10 mouse cellular contexts compared by ENCODE assay signal in genomic region chr11:114065596-114065995, GRCm38 (mm10). TPM values are rescaled to one million over a fixed set of nuclear protein-coding genes. Genes with fewer than 3 reads are reported as not detected.
DNase-seq lines count a peak whose midpoint lies in the region; ATAC-seq and TF ChIP-seq lines count a peak whose summit lies in the region.
"Had no signal": no experiment of that assay in that cellular context is flagged by ENCODE, and none has a peak within 500 bp of the region (broad histone marks: within the 10 kb centered on the region; RNA-seq: fewer than 3 reads in every experiment).

No protein-coding gene starts in this region.

- peaks cover 14% of the 10 kb centered on the region for H3K4me1 ChIP-seq in lung, embryonic 14.5 days (ENCODE audit: insufficient read depth)
- no peaks in the 10 kb centered on the region for H3K4me1 ChIP-seq in lung, adult 2 months (ENCODE audit: control insufficient read depth, insufficient read depth, low read length)
- H3K4me1 ChIP-seq in forebrain, embryonic 15.5 days, result peaks cover 62% of the 10 kb centered on the region
- H3K4me1 ChIP-seq in limb, embryonic 12.5 days (replicated peaks), result peaks cover 58% of the 10 kb centered on the region
- peaks cover 80% of the 10 kb centered on the region for H3K4me1 ChIP-seq in neural tube, embryonic 15.5 days

- H3K27ac ChIP-seq in lung, embryonic 14.5 days (ENCODE audit: low read depth), result no peak overlapping the region
- H3K27ac ChIP-seq in forebrain, embryonic 15.5 days (replicated peaks), result no peak overlapping the region
- H3K27ac ChIP-seq in limb, embryonic 12.5 days, result no peak overlapping the region
- H3K27ac ChIP-seq in neural tube, embryonic 15.5 days (replicated peaks), result no peak overlapping the region

- H3K4me2 ChIP-seq in lung, embryonic 14.5 days, result peak overlapping the region; percentile 96
- H3K4me2 ChIP-seq in forebrain, embryonic 15.5 days (replicated peaks), result peak overlapping the region; percentile 95
- H3K4me2 ChIP-seq in limb, embryonic 12.5 days, result peak overlapping the region; percentile 99
- H3K4me2 ChIP-seq in neural tube, embryonic 15.5 days, result peak overlapping the region; percentile 96

- 2% methylated on average over 19 of the region's 19 CpGs for WGBS in lung, embryonic 14.5 days
- WGBS in lung, adult 2 months, result 3% methylated on average over 19 of the region's 19 CpGs
- 2% methylated on average over 19 of the region's 19 CpGs for WGBS in forebrain, embryonic 15.5 days
- 2% methylated on average over 19 of the region's 19 CpGs for WGBS in limb, embryonic 12.5 days
- WGBS in neural tube, embryonic 15.5 days, result 2% methylated on average over 19 of the region's 19 CpGs

- TF ChIP-seq POLR2A in lung, adult 2 months (IDR thresholded peaks at IDR 0.05; ENCODE audit: borderline replicate concordance, extremely low read depth, low read depth, low read length), result no peak

- no peak for ATAC-seq in lung, embryonic 14.5 days (ENCODE audit: insufficient read depth)
- ATAC-seq in forebrain, embryonic 15.5 days (replicated peaks), result no peak
- ATAC-seq in limb, embryonic 12.5 days (ENCODE audit: insufficient number of reproducible peaks, insufficient read depth, low FRiP score, low TSS enrichment, low read depth), result 0 out of 2 replicates have a peak, but pooled peaks have one; percentile 11
- ATAC-seq in neural tube, embryonic 15.5 days (ENCODE audit: low FRiP score), result no peak

- no peak for TF ChIP-seq CTCF in lung, embryonic 14.5 days (IDR thresholded peaks at IDR 0.05; ENCODE audit: low read depth)
- no peak for TF ChIP-seq CTCF in lung, adult 2 months (IDR thresholded peaks at IDR 0.05; ENCODE audit: insufficient read depth, low read length)

- H3K36me3 ChIP-seq in lung, embryonic 14.5 days (ENCODE audit: insufficient read depth), result no peaks in the 10 kb centered on the region
- H3K36me3 ChIP-seq in forebrain, embryonic 15.5 days, result no peaks in the 10 kb centered on the region
- no peaks in the 10 kb centered on the region for H3K36me3 ChIP-seq in limb, embryonic 12.5 days
- H3K36me3 ChIP-seq in neural tube, embryonic 15.5 days, result no peaks in the 10 kb centered on the region

- peaks cover 31% of the 10 kb centered on the region for H3K27me3 ChIP-seq in lung, embryonic 14.5 days (ENCODE audit: insufficient read depth, low read length)
- peaks cover 14% of the 10 kb centered on the region for H3K27me3 ChIP-seq in forebrain, embryonic 15.5 days
- H3K27me3 ChIP-seq in limb, embryonic 12.5 days, result peaks cover 82% of the 10 kb centered on the region
- no peaks in the 10 kb centered on the region; the same call in 1 of the 2 replicates for H3K27me3 ChIP-seq in neural tube, embryonic 15.5 days (replicated peaks)

- H3K4me3 ChIP-seq in lung, embryonic 14.5 days (ENCODE audit: low read depth, low read length), result peak overlapping the region; percentile 64
- no peak overlapping the region for H3K4me3 ChIP-seq in lung, adult 2 months (replicated peaks; ENCODE audit: extremely low read depth, low read depth, low read length)
- H3K4me3 ChIP-seq in forebrain, embryonic 15.5 days, result peak overlapping the region; percentile 55
- peak overlapping the region; percentile 63 for H3K4me3 ChIP-seq in limb, embryonic 12.5 days (replicated peaks)
- H3K4me3 ChIP-seq in neural tube, embryonic 15.5 days (replicated peaks), result peak overlapping the region; percentile 66

- peak overlapping the region; percentile 71 for H3K9ac ChIP-seq in lung, embryonic 14.5 days
- H3K9ac ChIP-seq in forebrain, embryonic 15.5 days (replicated peaks), result peak overlapping the region; percentile 70
- H3K9ac ChIP-seq in limb, embryonic 12.5 days (replicated peaks), result peak overlapping the region; percentile 78
- peak overlapping the region; percentile 77 for H3K9ac ChIP-seq in neural tube, embryonic 15.5 days (replicated peaks)

- no peak for DNase-seq in lung, embryonic 14.5 days
- DNase-seq in lung, adult 2 months, result no peak
- no peak for DNase-seq in cerebellum, adult 9-10 months
- DNase-seq in layer of hippocampus, postnatal 36 days, result no peak
- no peak for DNase-seq in adrenal gland, adult 2 months
- DNase-seq: cerebellum, adult 11-12 months had no signal

- H3K9me3 ChIP-seq in lung, embryonic 14.5 days (ENCODE audit: low read depth, low read length), result no peaks in the 10 kb centered on the region
- no peaks in the 10 kb centered on the region for H3K9me3 ChIP-seq in forebrain, embryonic 15.5 days
- no peaks in the 10 kb centered on the region for H3K9me3 ChIP-seq in limb, embryonic 12.5 days
- no peaks in the 10 kb centered on the region for H3K9me3 ChIP-seq in neural tube, embryonic 15.5 days (replicated peaks)

RNA-seq across cellular contexts. Expression of gene Sdk2, which starts 1.2 kb away (rescaled TPM):
- 3.5 and 4.4 TPM in 2 replicates for polyA plus RNA-seq in lung, embryonic 14.5 days (2014; fragmentation: Nextera tagmentation; extraction: Ambion mirVana)
- 0.71 and 1.2 TPM in 2 replicates for polyA plus RNA-seq in lung, adult 2 months (2012; rRNA removed)
- polyA plus RNA-seq in forebrain, embryonic 15.5 days (2015; fragmentation: Nextera tagmentation; extraction: Ambion mirVana), result 2.2 and 2.3 TPM in 2 replicates
- 2.0 and 2.3 TPM in 2 replicates for polyA plus RNA-seq in limb, embryonic 12.5 days (2016; fragmentation: Nextera tagmentation; extraction: Ambion mirVana)
- polyA plus RNA-seq in neural tube, embryonic 15.5 days (2015; fragmentation: Nextera tagmentation; extraction: Ambion mirVana), result 3.7 and 4.6 TPM in 2 replicates
- total RNA-seq in layer of hippocampus, postnatal 36 days (2021), result 10 to 100 TPM; 19.8 to 25.9 TPM
- 1 to 10 TPM; 2.9 to 3.5 TPM for total RNA-seq in adrenal gland, adult 2 months (2021)
- 1.1 and 1.4 TPM in 2 replicates for polyA plus RNA-seq in adrenal gland, adult 2 months (2012; rRNA removed)
- total RNA-seq: granulocyte monocyte progenitor cell, adult 5-6 weeks had no signal
